17 mouse cellular contexts compared by ENCODE assay signal in the genomic region with DNA sequence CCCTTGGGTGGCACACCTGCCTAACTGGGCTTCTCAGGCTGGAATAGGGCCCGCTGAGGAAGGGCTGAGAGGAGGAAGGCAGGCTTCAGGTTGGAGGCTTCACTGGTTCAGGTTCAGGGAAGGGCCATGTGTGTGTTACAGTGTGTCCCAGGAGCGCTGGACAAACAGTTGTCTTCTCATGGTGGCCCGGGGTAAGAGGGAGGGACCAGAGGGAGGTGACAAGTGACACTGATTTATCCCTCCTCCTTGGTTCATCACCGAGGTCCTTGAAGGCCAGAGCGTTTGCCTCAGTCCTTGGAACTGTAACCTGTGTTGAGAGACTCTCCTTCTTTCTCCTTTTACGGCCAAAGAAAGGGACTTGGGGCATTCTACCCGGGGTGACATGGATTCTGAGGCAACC. TPM values are rescaled to one million over a fixed set of nuclear protein-coding genes. Genes with fewer than 3 reads are reported as not detected.
DNase-seq lines count a peak whose midpoint lies in the region; ATAC-seq lines count a peak whose summit lies in the region.
"Had no signal": no experiment of that assay in that cellular context is flagged by ENCODE, and none has a peak within 500 bp of the region (broad histone marks: within the 10 kb centered on the region; RNA-seq: fewer than 3 reads in every experiment).

No protein-coding gene starts in this region.

- H3K36me3 ChIP-seq in kidney, embryonic 14.5 days (ENCODE audit: control insufficient read depth, insufficient read depth, low read length), result no peaks in the 10 kb centered on the region
- H3K36me3 ChIP-seq in midbrain, embryonic 10.5 days, result no peaks in the 10 kb centered on the region
- no peaks in the 10 kb centered on the region for H3K36me3 ChIP-seq in midbrain, embryonic 16.5 days (ENCODE audit: control insufficient read depth, insufficient read depth, low read length)
- no peaks in the 10 kb centered on the region for H3K36me3 ChIP-seq in limb, embryonic 15.5 days
- H3K36me3 ChIP-seq: embryonic facial prominence, embryonic 13.5 days; G1E; midbrain, embryonic 12.5 days had no signal

- peaks cover 21% of the 10 kb centered on the region; the same call in 1 of the 2 replicates for H3K4me1 ChIP-seq in kidney, embryonic 14.5 days (ENCODE audit: control insufficient read depth, insufficient read depth, low read length)
- H3K4me1 ChIP-seq in midbrain, embryonic 10.5 days, result peaks cover 14% of the 10 kb centered on the region
- no peaks in the 10 kb centered on the region for H3K4me1 ChIP-seq in midbrain, embryonic 16.5 days (ENCODE audit: control insufficient read depth, insufficient read depth, low read length)
- peaks cover 7% of the 10 kb centered on the region; the same call in 1 of the 2 replicates for H3K4me1 ChIP-seq in limb, embryonic 15.5 days

- peaks cover 2% of the 10 kb centered on the region; the same call in 1 of the 2 replicates for H3K9me3 ChIP-seq in kidney, embryonic 14.5 days (ENCODE audit: control insufficient read depth, low read length)
- H3K9me3 ChIP-seq in midbrain, embryonic 10.5 days (replicated peaks), result no peaks in the 10 kb centered on the region
- H3K9me3 ChIP-seq in midbrain, embryonic 16.5 days (replicated peaks; ENCODE audit: control insufficient read depth, low read length, poor library complexity, severe bottlenecking), result no peaks in the 10 kb centered on the region
- H3K9me3 ChIP-seq in limb, embryonic 15.5 days, result no peaks in the 10 kb centered on the region
- H3K9me3 ChIP-seq: embryonic facial prominence, embryonic 13.5 days; G1E had no signal

- 26% methylated on average over 7 of the region's 7 CpGs for WGBS in kidney, embryonic 14.5 days
- 78% methylated on average over 7 of the region's 7 CpGs for WGBS in midbrain, embryonic 10.5 days
- 90% methylated on average over 6 of the region's 7 CpGs for WGBS in midbrain, embryonic 16.5 days
- WGBS in limb, embryonic 15.5 days, result 52% methylated on average over 7 of the region's 7 CpGs

- H3K27me3 ChIP-seq in kidney, embryonic 14.5 days (ENCODE audit: control insufficient read depth, insufficient read depth, low read length), result no peaks in the 10 kb centered on the region
- no peaks in the 10 kb centered on the region for H3K27me3 ChIP-seq in midbrain, embryonic 10.5 days (ENCODE audit: low read depth, poor library complexity, severe bottlenecking)
- no peaks in the 10 kb centered on the region for H3K27me3 ChIP-seq in midbrain, embryonic 16.5 days (ENCODE audit: control insufficient read depth, insufficient read depth, low read depth, low read length)
- no peaks in the 10 kb centered on the region for H3K27me3 ChIP-seq in limb, embryonic 15.5 days
- H3K27me3 ChIP-seq: embryonic facial prominence, embryonic 13.5 days; midbrain, embryonic 12.5 days had no signal

- H3K4me2 ChIP-seq in kidney, embryonic 14.5 days (replicated peaks; ENCODE audit: low read depth, low read length), result no peak overlapping the region
- H3K4me2 ChIP-seq in midbrain, embryonic 16.5 days (ENCODE audit: low read length), result no peak overlapping the region
- no peak overlapping the region for H3K4me2 ChIP-seq in limb, embryonic 15.5 days
- H3K4me2 ChIP-seq: midbrain, embryonic 12.5 days had no signal

- H3K9ac ChIP-seq in kidney, embryonic 14.5 days (ENCODE audit: low read depth, low read length), result no peak overlapping the region
- H3K9ac ChIP-seq in midbrain, embryonic 16.5 days (ENCODE audit: low read depth, low read length), result no peak overlapping the region
- H3K9ac ChIP-seq in limb, embryonic 15.5 days, result no peak overlapping the region
- H3K9ac ChIP-seq: embryonic facial prominence, embryonic 13.5 days; midbrain, embryonic 12.5 days had no signal

- peak overlapping the region; percentile 79 for H3K27ac ChIP-seq in kidney, embryonic 14.5 days (ENCODE audit: low read depth, low read length)
- H3K27ac ChIP-seq in midbrain, embryonic 10.5 days (replicated peaks), result peak overlapping the region; percentile 47
- H3K27ac ChIP-seq in midbrain, embryonic 16.5 days (ENCODE audit: low read length), result no peak overlapping the region
- H3K27ac ChIP-seq in limb, embryonic 15.5 days, result peak overlapping the region; percentile 57
- H3K27ac ChIP-seq: embryonic facial prominence, embryonic 13.5 days; midbrain, embryonic 12.5 days had no signal

- H3K4me3 ChIP-seq in kidney, embryonic 14.5 days (ENCODE audit: low read length), result no peak overlapping the region
- no peak overlapping the region for H3K4me3 ChIP-seq in midbrain, embryonic 10.5 days
- no peak overlapping the region for H3K4me3 ChIP-seq in midbrain, embryonic 16.5 days (ENCODE audit: low read depth, low read length)
- no peak overlapping the region for H3K4me3 ChIP-seq in limb, embryonic 15.5 days
- H3K4me3 ChIP-seq: embryonic facial prominence, embryonic 13.5 days; midbrain, embryonic 12.5 days had no signal

- peak; percentile 55 for ATAC-seq in kidney, embryonic 14.5 days (ENCODE audit: low FRiP score, low TSS enrichment)
- ATAC-seq in midbrain, embryonic 16.5 days, result no peak
- ATAC-seq in limb, embryonic 15.5 days (ENCODE audit: insufficient number of reproducible peaks, low FRiP score, low TSS enrichment, low read depth), result no peak
- ATAC-seq: forebrain, embryonic 14.5 days had no signal

- peak; percentile 90 for DNase-seq in heart, adult 11 months
- DNase-seq in heart, adult 18-20 months, result no peak
- no peak for DNase-seq in kidney, postnatal 14 days
- no peak for DNase-seq in midbrain, embryonic 10.5 days (ENCODE audit: low spot score)
- DNase-seq in thymus, adult 18-20 months, result no peak
- DNase-seq: cerebellum, postnatal 10 days; gastrocnemius, postnatal 36 days; kidney, postnatal 10 days; lung, adult 18-20 months; right cerebral cortex, postnatal 25 days had no signal

RNA-seq across cellular contexts. Expression of a gene that starts 37.9 kb away (rescaled TPM):
- 10 to 100 TPM; 20.4 to 20.9 TPM for total RNA-seq in heart, adult 18-20 months (2021)
- polyA plus RNA-seq in kidney, embryonic 14.5 days (2014; fragmentation: Nextera tagmentation; extraction: Ambion mirVana), result 70.5 and 106 TPM in 2 replicates
- 127 and 133 TPM in 2 replicates for polyA plus RNA-seq in midbrain, embryonic 10.5 days (2016; fragmentation: Nextera tagmentation; extraction: Ambion mirVana)
- polyA plus RNA-seq in midbrain, embryonic 16.5 days (2015; fragmentation: Nextera tagmentation; extraction: Ambion mirVana), result 70.2 and 75.7 TPM in 2 replicates
- 68.7 and 69.5 TPM in 2 replicates for polyA plus RNA-seq in limb, embryonic 15.5 days (2015; fragmentation: Nextera tagmentation; extraction: Ambion mirVana)

RNA-seq across cellular contexts. Expression of a gene that starts 38.0 kb away (rescaled TPM):
- 10 to 100 TPM; 15.0 to 17.3 TPM for total RNA-seq in heart, adult 18-20 months (2021)
- polyA plus RNA-seq in kidney, embryonic 14.5 days (2014; fragmentation: Nextera tagmentation; extraction: Ambion mirVana), result 23.5 and 46.0 TPM in 2 replicates
- 62.8 and 63.6 TPM in 2 replicates for polyA plus RNA-seq in midbrain, embryonic 10.5 days (2016; fragmentation: Nextera tagmentation; extraction: Ambion mirVana)
- 24.9 and 31.5 TPM in 2 replicates for polyA plus RNA-seq in midbrain, embryonic 16.5 days (2015; fragmentation: Nextera tagmentation; extraction: Ambion mirVana)
- polyA plus RNA-seq in limb, embryonic 15.5 days (2015; fragmentation: Nextera tagmentation; extraction: Ambion mirVana), result 32.0 and 33.0 TPM in 2 replicates
